Mouse (Mus musculus): Measurements from ENCODE around the gene Lrrc72.

Lrrc72 gene

GRCm38 (mm10) chr12:36253298-36253697, at the start of gene Lrrc72:
Gene Lrrc72 (minus strand): TSS chr12:36253398.
- DNase-seq (ENCODE audit: low read depth, low spot score) = no peak

GRCm38 (mm10) chr12:36302326-36302725, 49.1 kb upstream of the Lrrc72 start:
- peak; percentile 19 for DNase-seq (ENCODE audit: low read depth, low spot score)

- no peak for DNase-seq (ENCODE audit: low read depth, low spot score)
These were observed 38.1 kb upstream of the Lrrc72 start for GRCm38 (mm10) chr12:36291346-36291745.

GRCm38 (mm10) chr12:36290465-36290864, 37.3 kb upstream of the Lrrc72 start:
- DNase-seq (ENCODE audit: low read depth, low spot score) = no peak

GRCm38 (mm10) chr12:36289634-36290033, 36.4 kb upstream of the Lrrc72 start:
- no peak for DNase-seq (ENCODE audit: low read depth, low spot score)

GRCm38 (mm10) chr12:36274823-36275222, 21.6 kb upstream of the Lrrc72 start:
- no peak for DNase-seq (ENCODE audit: low read depth, low spot score)

- no peak for DNase-seq (ENCODE audit: low read depth, low spot score)
These were observed 14.6 kb upstream of the Lrrc72 start for GRCm38 (mm10) chr12:36267670-36268246.

GRCm38 (mm10) chr12:36262116-36262721, 9.0 kb upstream of the Lrrc72 start:
- DNase-seq (ENCODE audit: low read depth, low spot score) = peak; percentile 3

GRCm38 (mm10) chr12:36255413-36255812, 2.2 kb upstream of the Lrrc72 start:
- DNase-seq (ENCODE audit: low read depth, low spot score) = no peak

GRCm38 (mm10) chr12:36241171-36241570, 12.0 kb downstream of the Lrrc72 start:
- no peak for DNase-seq (ENCODE audit: low read depth, low spot score)

GRCm38 (mm10) chr12:36231386-36231785, 21.8 kb downstream of the Lrrc72 start:
- peak; percentile 89 for DNase-seq (ENCODE audit: low read depth, low spot score)

- no peak for DNase-seq (ENCODE audit: low read depth, low spot score)
These were observed 28.8 kb downstream of the Lrrc72 start for GRCm38 (mm10) chr12:36224392-36224791.

GRCm38 (mm10) chr12:36216905-36217304, 36.3 kb downstream of the Lrrc72 start:
- no peak for DNase-seq (ENCODE audit: low read depth, low spot score)

GRCm38 (mm10) chr12:36216230-36216629, 37.0 kb downstream of the Lrrc72 start:
- DNase-seq (ENCODE audit: low read depth, low spot score) = no peak

- DNase-seq (ENCODE audit: low read depth, low spot score) = peak; percentile 44
These were observed 38.1 kb downstream of the Lrrc72 start for GRCm38 (mm10) chr12:36215149-36215480.

GRCm38 (mm10) chr12:36214389-36215148, 38.6 kb downstream of the Lrrc72 start:
- no peak for DNase-seq (ENCODE audit: low read depth, low spot score)

- DNase-seq (ENCODE audit: low read depth, low spot score) = no peak
These were observed 43.1 kb downstream of the Lrrc72 start for GRCm38 (mm10) chr12:36210096-36210495.

- peak; percentile 42 for DNase-seq (ENCODE audit: low read depth, low spot score)
These were observed 44.7 kb downstream of the Lrrc72 start for GRCm38 (mm10) chr12:36208456-36208855.

- DNase-seq (ENCODE audit: low read depth, low spot score) = no peak
These were observed 45.4 kb downstream of the Lrrc72 start for GRCm38 (mm10) chr12:36207800-36208148.

- DNase-seq (ENCODE audit: low read depth, low spot score) = peak; percentile 73
These were observed 46.0 kb downstream of the Lrrc72 start for GRCm38 (mm10) chr12:36207072-36207799.

GRCm38 (mm10) chr12:36205579-36206119, 47.5 kb downstream of the Lrrc72 start:
- peak; percentile 86 for DNase-seq (ENCODE audit: low read depth, low spot score)

- peak; percentile 24 for DNase-seq (ENCODE audit: low read depth, low spot score)
These were observed 58.2 kb downstream of the Lrrc72 start for GRCm38 (mm10) chr12:36194976-36195375.

Data from R1 (cell line).